Mouse (Mus musculus): ENCODE results near the gene Bpifb9a.
"Not testable (repeated sequence)": the region's sequence is repeated elsewhere in the genome, so short reads cannot be mapped to it uniquely, and the experiment has no call there.

Bpifb9a gene

GRCm38 (mm10) chr2:154306927-154307326, 49.3 kb downstream of the Bpifb9a start, which contains the start of gene Bpifb9b:
Gene Bpifb9b (plus strand): TSS chr2:154307227.
- not testable (repeated sequence) for DNase-seq

GRCm38 (mm10) chr2:154313771-154314170, 56.1 kb downstream of the Bpifb9a start:
- not testable (repeated sequence) for DNase-seq
